Mouse (Mus musculus) G1E (cell line): ENCODE measurements around the gene Misp.

Experiments used
- CTCF ChIP-seq: IDR thresholded peaks from 2 replicates; pipeline ENCODE4 v1.5.1; 2012; ENCODE audit warnings: low read depth, low read length, inconsistent platforms, mixed read lengths
- POLR2AphosphoS5 ChIP-seq: IDR thresholded peaks from 2 replicates; pipeline ENCODE4 v1.6.1; 2012; ENCODE audit warnings: low read depth, low read length, inconsistent platforms; ENCODE audit not compliant: insufficient replicate concordance

DNA sequence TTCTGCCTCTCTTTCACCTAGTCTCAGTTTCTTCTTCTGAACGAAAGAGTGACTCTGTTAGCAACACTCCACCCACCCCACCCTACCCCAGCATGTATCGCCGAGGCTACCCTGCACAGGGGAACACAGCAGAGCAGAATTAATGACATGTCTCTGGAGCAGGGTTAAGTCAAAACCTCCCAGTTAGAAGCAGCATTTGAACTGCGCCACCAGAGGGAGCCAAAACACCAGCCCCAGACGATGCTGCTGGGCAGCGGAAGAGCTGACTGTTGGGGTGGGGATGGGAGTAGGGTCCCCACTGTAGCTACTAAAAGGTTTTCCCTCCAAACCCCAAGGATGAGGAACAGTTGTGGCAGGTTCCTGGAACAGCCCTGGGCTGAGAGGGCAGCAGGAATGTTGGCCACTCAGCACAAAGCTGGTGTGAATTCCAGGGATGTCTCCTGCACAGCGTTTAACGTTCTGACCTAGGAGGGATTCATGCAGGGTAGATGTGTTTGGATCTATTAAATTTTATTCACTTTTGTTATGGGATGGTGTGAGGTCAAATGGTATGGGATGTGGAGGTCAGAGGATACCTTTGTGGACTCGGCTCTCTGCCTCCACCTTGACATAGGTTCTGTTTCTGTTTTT lies 14.1 kb downstream of the Misp start:
- peak; percentile 75; the same call in 1 of the 2 replicates for TF ChIP-seq CTCF
- no peak for TF ChIP-seq POLR2AphosphoS5
